Mouse (Mus musculus) liver, embryonic 14.5 days (tissue): ENCODE data around the gene Gramd4.

Experiments
- CTCF ChIP-seq: IDR thresholded peaks from 2 replicates; pipeline ENCODE4 v1.5.1; 2016; ENCODE audit warnings: antibody characterized with exemption, low read depth, control low read depth
- EP300 ChIP-seq: IDR thresholded peaks from 2 replicates; pipeline ENCODE4 v1.6.1; 2016; ENCODE audit warnings: antibody characterized with exemption, low read depth

DNA sequence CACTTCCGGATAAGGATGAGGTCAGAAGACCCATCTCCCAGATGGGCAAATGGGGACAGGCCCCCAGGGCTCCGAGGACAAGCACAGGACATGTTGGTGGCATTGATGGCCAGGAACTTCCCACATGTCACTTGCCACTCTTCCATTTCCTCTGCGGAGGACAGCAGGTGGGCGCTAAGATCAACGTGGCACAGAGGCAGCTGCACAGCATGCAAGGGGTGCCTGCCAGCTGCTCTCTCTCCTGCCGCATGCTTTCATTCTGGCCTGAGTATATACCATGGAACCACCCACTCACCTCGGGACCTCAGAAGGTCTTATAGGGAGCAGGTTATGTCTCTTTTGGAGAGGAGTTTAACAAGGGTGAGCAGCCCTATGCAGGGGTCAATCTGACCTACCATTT lies 87.1 kb downstream of the Gramd4 start:
- TF ChIP-seq CTCF (no peak), EP300 (no peak)
